Mouse (Mus musculus): ENCODE results near the gene Mmp1b. TPM values are rescaled to one million over a fixed set of nuclear protein-coding genes. Genes with fewer than 3 reads are reported as not detected.
"Not testable (repeated sequence)": the region's sequence is repeated elsewhere in the genome, so short reads cannot be mapped to it uniquely, and the experiment has no call there.

Mmp1b gene
- not detected in 2 replicates for polyA plus RNA-seq (2015; fragmentation: Nextera tagmentation; extraction: Ambion mirVana)

- ATAC-seq (ENCODE audit: low FRiP score, low TSS enrichment), result no peak
- peaks cover 3% of the 10 kb centered on the region; the same call in 1 of the 2 replicates for H3K9me3 ChIP-seq (ENCODE audit: low read length)
These were observed at the start of gene Mmp1b for GRCm38 (mm10) chr9:7387947-7388346. Gene Mmp1b, minus strand, starts transcription at chr9:7388047.

DNA sequence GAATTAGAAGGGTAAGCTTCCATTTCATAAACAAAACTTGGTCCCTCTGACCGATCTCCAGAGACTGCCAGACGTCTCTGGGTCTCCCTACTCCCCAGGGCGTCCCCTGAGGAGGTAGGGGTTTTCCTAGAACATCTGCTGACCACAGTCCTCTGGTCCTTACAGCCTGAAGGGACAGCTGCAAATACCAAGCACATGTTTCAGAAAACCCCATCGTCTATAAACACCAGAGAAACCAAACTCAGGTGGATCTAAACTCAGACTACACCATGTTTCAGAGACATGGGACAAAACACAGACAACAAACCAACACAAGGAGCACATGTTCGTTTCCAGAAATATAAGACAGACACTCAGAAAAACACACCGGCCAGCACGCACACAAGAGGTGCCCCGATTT is 8.7 kb upstream of the Mmp1b start:
- ATAC-seq (ENCODE audit: low FRiP score, low TSS enrichment); H3K4me1 ChIP-seq (ENCODE audit: insufficient read depth, low read length); H3K36me3 ChIP-seq (ENCODE audit: insufficient read depth, low read length); H3K9ac ChIP-seq (replicated peaks; ENCODE audit: low read length); H3K4me2 ChIP-seq (replicated peaks; ENCODE audit: low read depth, low read length); H3K9me3 ChIP-seq (ENCODE audit: low read length); H3K27ac ChIP-seq (ENCODE audit: low read length); H3K27me3 ChIP-seq (ENCODE audit: insufficient read depth, low read length); H3K4me3 ChIP-seq (ENCODE audit: low read length): not testable (repeated sequence)
- WGBS, result 82% methylated on average over 8 of the region's 8 CpGs

More at GRCm38 (mm10) chr9:7387947-7388346, at the start of gene Mmp1b:
- H3K4me2 ChIP-seq (replicated peaks; ENCODE audit: low read depth, low read length), result no peak within 1 kb of the TSS
- H3K36me3 ChIP-seq (ENCODE audit: insufficient read depth, low read length), result no peaks in the 10 kb centered on the region
- H3K4me1 ChIP-seq (ENCODE audit: insufficient read depth, low read length), result no peaks in the 10 kb centered on the region
- no peaks in the 10 kb centered on the region for H3K27me3 ChIP-seq (ENCODE audit: insufficient read depth, low read length)
- H3K4me3 ChIP-seq (ENCODE audit: low read length), result no peak within 1 kb of the TSS
- H3K9ac ChIP-seq (replicated peaks; ENCODE audit: low read length), result no peak within 1 kb of the TSS
- no peak within 1 kb of the TSS for H3K27ac ChIP-seq (ENCODE audit: low read length)

GRCm38 (mm10) chr9:7354535-7354934 is 33.3 kb downstream of the Mmp1b start:
- 74% methylated on average over 3 of the region's 3 CpGs for WGBS
- no peak for ATAC-seq (ENCODE audit: low FRiP score, low TSS enrichment)
- Histone ChIP-seq H3K9ac (replicated peaks; ENCODE audit: low read length) (no peak overlapping the region), H3K4me2 (replicated peaks; ENCODE audit: low read depth, low read length) (no peak overlapping the region), H3K36me3 (ENCODE audit: insufficient read depth, low read length) (no peaks in the 10 kb centered on the region), H3K4me3 (ENCODE audit: low read length) (no peak overlapping the region), H3K9me3 (ENCODE audit: low read length) (no peaks in the 10 kb centered on the region), H3K4me1 (ENCODE audit: insufficient read depth, low read length) (no peaks in the 10 kb centered on the region), H3K27me3 (ENCODE audit: insufficient read depth, low read length) (no peaks in the 10 kb centered on the region), H3K27ac (ENCODE audit: low read length) (no peak overlapping the region)

GRCm38 (mm10) chr9:7345513-7345912 is 42.3 kb downstream of the Mmp1b start:
- no peaks in the 10 kb centered on the region for H3K27me3 ChIP-seq (ENCODE audit: insufficient read depth, low read length)
- no peak overlapping the region for H3K27ac ChIP-seq (ENCODE audit: low read length)
- H3K9me3 ChIP-seq (ENCODE audit: low read length), result no peaks in the 10 kb centered on the region
- no peaks in the 10 kb centered on the region for H3K36me3 ChIP-seq (ENCODE audit: insufficient read depth, low read length)
- no peak overlapping the region for H3K9ac ChIP-seq (replicated peaks; ENCODE audit: low read length)
- ATAC-seq (ENCODE audit: low FRiP score, low TSS enrichment), result no peak
- no peaks in the 10 kb centered on the region for H3K4me1 ChIP-seq (ENCODE audit: insufficient read depth, low read length)
- 88% methylated on average over 2 of the region's 2 CpGs for whole genome bisulfite sequencing
- no peak overlapping the region for H3K4me3 ChIP-seq (ENCODE audit: low read length)
- H3K4me2 ChIP-seq (replicated peaks; ENCODE audit: low read depth, low read length), result no peak overlapping the region

GRCm38 (mm10) chr9:7344107-7344506 is 43.7 kb downstream of the Mmp1b start, which contains the start of gene Mmp12:
Gene Mmp12, plus strand, starts transcription at chr9:7344381.
- H3K4me3 ChIP-seq (ENCODE audit: low read length), result no peak within 1 kb of the TSS
- H3K9me3 ChIP-seq (ENCODE audit: low read length), result no peaks in the 10 kb centered on the region
- H3K9ac ChIP-seq (replicated peaks; ENCODE audit: low read length), result no peak within 1 kb of the TSS
- no peaks in the 10 kb centered on the region for H3K27me3 ChIP-seq (ENCODE audit: insufficient read depth, low read length)
- no peak within 1 kb of the TSS for H3K4me2 ChIP-seq (replicated peaks; ENCODE audit: low read depth, low read length)
- ATAC-seq (ENCODE audit: low FRiP score, low TSS enrichment), result no peak
- H3K4me1 ChIP-seq (ENCODE audit: insufficient read depth, low read length), result no peaks in the 10 kb centered on the region
- H3K36me3 ChIP-seq (ENCODE audit: insufficient read depth, low read length), result no peaks in the 10 kb centered on the region
- no peak within 1 kb of the TSS for H3K27ac ChIP-seq (ENCODE audit: low read length)

DNA sequence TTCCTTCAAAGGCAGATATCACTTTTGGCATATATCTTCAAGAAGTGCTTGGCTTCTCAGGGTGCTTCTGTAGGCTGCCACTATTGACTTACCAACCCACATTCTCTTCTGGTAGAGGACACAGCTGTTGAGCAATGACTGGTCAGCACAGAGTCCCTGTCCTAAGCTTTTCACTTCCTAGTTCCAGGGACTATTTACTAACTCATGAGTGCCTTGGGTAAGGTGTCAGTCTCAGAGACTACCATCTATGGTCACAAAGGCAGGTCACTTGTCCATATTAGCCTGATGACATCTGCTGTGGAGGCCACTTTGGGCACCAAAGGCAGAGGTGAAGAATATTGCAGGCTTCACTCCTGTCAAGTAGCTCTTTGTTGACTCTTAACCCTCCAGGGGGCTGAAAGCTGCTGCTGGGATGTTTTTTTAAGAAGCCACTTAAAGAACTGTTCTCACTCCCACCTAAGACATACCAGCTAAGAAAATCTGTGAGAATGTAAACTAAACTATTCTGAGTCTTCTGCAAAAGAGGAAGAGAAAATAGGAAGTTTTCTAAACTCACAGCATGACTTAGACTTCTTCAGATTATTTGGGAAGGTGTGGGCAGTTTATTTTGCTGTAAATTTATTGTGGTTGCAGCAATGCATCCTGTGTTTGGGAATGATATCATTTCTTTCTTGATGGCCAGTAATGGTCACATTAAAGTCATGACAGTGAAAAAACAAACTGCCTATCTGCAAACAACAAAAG is 50.9 kb downstream of the Mmp1b start:
- Histone ChIP-seq H3K27me3 (ENCODE audit: insufficient read depth, low read length) (no peaks in the 10 kb centered on the region), H3K9ac (replicated peaks; ENCODE audit: low read length) (no peak overlapping the region), H3K36me3 (ENCODE audit: insufficient read depth, low read length) (no peaks in the 10 kb centered on the region), H3K9me3 (ENCODE audit: low read length) (no peaks in the 10 kb centered on the region), H3K4me3 (ENCODE audit: low read length) (no peak overlapping the region), H3K4me1 (ENCODE audit: insufficient read depth, low read length) (no peaks in the 10 kb centered on the region), H3K27ac (ENCODE audit: low read length) (no peak overlapping the region), H3K4me2 (replicated peaks; ENCODE audit: low read depth, low read length) (no peak overlapping the region)
- ATAC-seq (ENCODE audit: low FRiP score, low TSS enrichment), result no peak

DNA sequence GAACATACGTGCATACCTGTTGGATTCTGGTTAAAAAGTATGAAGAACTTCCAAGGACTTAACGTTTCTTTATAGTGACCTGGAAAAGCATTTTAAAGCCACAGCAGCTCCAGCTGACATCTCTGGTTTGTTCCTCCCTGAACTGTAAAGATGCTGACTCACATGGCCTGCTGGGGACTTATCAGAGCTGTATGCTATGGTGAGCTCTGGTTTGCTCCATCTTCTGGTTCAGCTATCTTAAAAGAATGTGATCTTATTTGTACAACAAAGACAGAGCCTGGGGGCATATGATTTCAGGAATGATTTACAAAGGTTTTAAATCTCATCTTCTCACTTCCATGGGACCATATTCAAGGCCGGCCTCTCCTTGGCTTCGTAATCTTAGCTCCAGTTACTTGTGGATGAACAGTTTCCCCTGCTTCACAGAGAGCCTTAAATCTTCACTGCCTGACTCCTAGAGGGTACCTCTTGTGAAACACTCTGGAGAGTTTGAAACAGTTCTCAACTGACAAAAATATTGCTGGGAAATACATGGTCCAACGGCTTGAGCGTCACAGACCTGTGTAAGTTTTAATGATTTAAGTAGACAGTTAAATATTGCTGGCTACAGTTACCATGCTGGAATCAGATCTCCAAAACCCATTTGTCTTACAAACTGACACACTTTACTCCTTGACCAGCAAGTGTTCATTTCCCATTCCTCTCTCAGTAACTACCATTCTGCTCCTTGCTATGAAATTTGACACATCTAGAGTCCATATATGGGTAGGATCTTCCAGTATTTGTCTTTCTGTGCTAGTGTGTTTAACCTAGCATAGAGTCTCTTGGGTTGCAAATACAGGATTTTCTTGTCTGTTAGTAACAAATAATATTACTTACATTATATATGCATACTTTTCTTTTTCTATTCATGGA is 51.8 kb downstream of the Mmp1b start:
- Histone ChIP-seq H3K27me3 (ENCODE audit: insufficient read depth, low read length) (no peaks in the 10 kb centered on the region), H3K4me3 (ENCODE audit: low read length) (no peak overlapping the region), H3K9ac (replicated peaks; ENCODE audit: low read length) (no peak overlapping the region), H3K27ac (ENCODE audit: low read length) (no peak overlapping the region), H3K4me1 (ENCODE audit: insufficient read depth, low read length) (no peaks in the 10 kb centered on the region), H3K4me2 (replicated peaks; ENCODE audit: low read depth, low read length) (no peak overlapping the region), H3K36me3 (ENCODE audit: insufficient read depth, low read length) (no peaks in the 10 kb centered on the region), H3K9me3 (ENCODE audit: low read length) (no peaks in the 10 kb centered on the region)
- 35% methylated on average over 5 of the region's 6 CpGs for WGBS
- ATAC-seq (ENCODE audit: low FRiP score, low TSS enrichment), result peak; percentile 93

DNA sequence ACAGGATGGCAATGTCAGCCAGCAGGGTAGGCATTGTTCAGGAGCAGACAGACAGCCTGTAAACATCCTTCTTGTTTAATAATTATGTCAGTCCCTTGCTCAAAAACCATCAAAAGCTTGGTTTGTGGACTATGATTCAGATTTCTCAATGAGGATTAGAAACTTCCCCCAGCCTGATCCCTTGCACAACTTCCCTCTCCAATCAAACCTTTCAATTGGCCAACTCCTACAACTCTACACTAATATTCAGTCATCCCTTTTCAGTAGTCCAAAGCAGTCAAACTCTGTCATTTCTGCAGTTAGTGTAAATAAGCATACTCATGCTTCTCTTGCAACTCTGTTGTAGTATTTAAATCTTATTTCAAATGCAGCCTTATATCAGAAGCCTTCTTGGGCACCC is 56.0 kb downstream of the Mmp1b start:
- no peaks in the 10 kb centered on the region for H3K4me1 ChIP-seq (ENCODE audit: insufficient read depth, low read length)
- no peaks in the 10 kb centered on the region for H3K27me3 ChIP-seq (ENCODE audit: insufficient read depth, low read length)
- no peaks in the 10 kb centered on the region for H3K36me3 ChIP-seq (ENCODE audit: insufficient read depth, low read length)
- H3K27ac ChIP-seq (ENCODE audit: low read length), result no peak overlapping the region
- no peak overlapping the region for H3K9ac ChIP-seq (replicated peaks; ENCODE audit: low read length)
- no peak overlapping the region for H3K4me3 ChIP-seq (ENCODE audit: low read length)
- H3K9me3 ChIP-seq (ENCODE audit: low read length), result no peaks in the 10 kb centered on the region
- H3K4me2 ChIP-seq (replicated peaks; ENCODE audit: low read depth, low read length), result no peak overlapping the region
- no peak for ATAC-seq (ENCODE audit: low FRiP score, low TSS enrichment)

Measured in kidney, embryonic 16.5 days (tissue).